ENCODE assay signal across 8 mouse cellular contexts in the genomic region with DNA sequence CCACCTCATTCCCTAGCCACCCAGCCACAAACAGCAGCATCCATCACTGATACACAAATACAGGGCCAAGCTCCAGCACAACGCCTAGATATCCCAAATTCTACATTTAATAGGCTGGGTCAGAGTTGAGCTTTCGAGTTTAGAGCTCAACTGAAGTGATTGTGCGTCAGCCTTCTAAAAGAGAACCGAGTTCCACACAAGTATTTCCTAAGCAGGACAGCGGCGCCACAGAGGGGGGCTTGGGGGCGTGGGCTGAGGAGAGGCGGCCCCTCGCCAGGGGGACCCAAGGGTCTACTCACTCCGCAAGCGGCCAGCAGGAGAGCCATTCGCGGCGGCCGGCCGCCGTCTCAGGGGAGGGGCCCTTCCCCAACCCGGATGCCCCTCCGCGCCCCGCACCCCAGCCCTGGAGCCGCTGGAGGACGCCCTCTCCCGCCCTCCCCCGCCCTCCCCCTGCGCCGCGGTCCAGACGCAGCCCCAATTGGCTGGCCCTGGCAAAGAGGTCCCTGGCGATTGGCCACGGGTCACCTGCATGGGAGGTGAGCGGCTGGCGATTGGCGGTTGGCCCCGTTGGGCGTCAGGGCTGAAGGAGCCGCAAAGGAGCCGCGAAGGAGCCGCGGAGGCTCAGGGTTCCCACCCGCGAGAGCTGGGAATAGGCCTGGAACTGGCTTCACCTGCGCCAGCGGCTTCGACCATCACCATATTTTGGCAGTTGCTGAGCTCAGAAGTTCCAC.
DNase-seq lines count a peak whose midpoint lies in the region; ATAC-seq and TF ChIP-seq lines count a peak whose summit lies in the region.

No protein-coding gene starts in this region.

- H3K27me3 ChIP-seq in C2C12 (ENCODE audit: control insufficient read depth, insufficient read depth, insufficient read length) (no peaks in the 10 kb centered on the region), myocyte (ENCODE audit: control insufficient read depth, insufficient read depth, insufficient read length) (no peaks in the 10 kb centered on the region)
- no peaks in the 10 kb centered on the region for H3K27me3 ChIP-seq in erythroblast, embryonic 14.5 days (ENCODE audit: control insufficient read depth)
- no peaks in the 10 kb centered on the region for H3K27me3 ChIP-seq in heart, embryonic 11.5 days (ENCODE audit: control insufficient read depth, insufficient read depth, low read length)
- H3K27me3 ChIP-seq in kidney, embryonic 16.5 days (ENCODE audit: insufficient read depth, low read length) = no peaks in the 10 kb centered on the region
- H3K27me3 ChIP-seq in liver, adult 2 months (ENCODE audit: control insufficient read depth, insufficient read depth, low read length) = no peaks in the 10 kb centered on the region
- H3K27me3 ChIP-seq in splenic B cell, adult 2 months (ENCODE audit: control insufficient read depth, insufficient read depth, low read length, poor library complexity, severe bottlenecking) = no peaks in the 10 kb centered on the region

- peaks cover 31% of the 10 kb centered on the region for H3K4me1 ChIP-seq in erythroblast, embryonic 14.5 days (ENCODE audit: control insufficient read depth)
- peaks cover 14% of the 10 kb centered on the region; the same call in 1 of the 2 replicates for H3K4me1 ChIP-seq in heart, embryonic 11.5 days (ENCODE audit: control insufficient read depth, insufficient read depth, low read length)
- peaks cover 20% of the 10 kb centered on the region for H3K4me1 ChIP-seq in kidney, embryonic 16.5 days (ENCODE audit: insufficient read depth, low read length)
- H3K4me1 ChIP-seq in liver, adult 2 months (ENCODE audit: control insufficient read depth, insufficient read depth, low read length) = peaks cover 28% of the 10 kb centered on the region

- H3K79me2 ChIP-seq in C2C12 (ENCODE audit: control insufficient read depth, insufficient read depth) (peaks cover 50% of the 10 kb centered on the region), myocyte (ENCODE audit: control insufficient read depth, insufficient read depth) (peaks cover 51% of the 10 kb centered on the region)
- H3K79me2 ChIP-seq in liver, adult 2 months (ENCODE audit: control insufficient read depth, insufficient read depth, low read length) = peaks cover 19% of the 10 kb centered on the region; the same call in 1 of the 2 replicates

- peak overlapping the region; percentile 86 for H3K27ac ChIP-seq in heart, embryonic 11.5 days (ENCODE audit: low read depth, low read length)
- peak overlapping the region; percentile 88 for H3K27ac ChIP-seq in kidney, embryonic 16.5 days (ENCODE audit: low read length)
- peak overlapping the region; percentile 99 for H3K27ac ChIP-seq in liver, adult 2 months (replicated peaks; ENCODE audit: insufficient read depth, low read depth, low read length)

- TF ChIP-seq CTCF in C2C12 (IDR thresholded peaks at IDR 0.05; ENCODE audit: control insufficient read depth, insufficient read depth, insufficient read length) = no peak
- TF ChIP-seq CTCF in brain, embryonic 14.5 days (IDR thresholded peaks at IDR 0.05; ENCODE audit: borderline replicate concordance, extremely low read depth, insufficient read depth, insufficient read length) = 0 out of 2 replicates have a peak, but pooled peaks have one; percentile 0
- TF ChIP-seq CTCF in liver, adult 2 months (IDR thresholded peaks at IDR 0.05; ENCODE audit: low read depth, low read length) = no peak

- peak overlapping the region; percentile 84 for H3K4me2 ChIP-seq in heart, embryonic 11.5 days
- H3K4me2 ChIP-seq in kidney, embryonic 16.5 days (replicated peaks; ENCODE audit: low read depth, low read length) = peak overlapping the region; percentile 69
- H3K4me2 ChIP-seq in myocyte (ENCODE audit: low read depth) = peak overlapping the region; percentile 97

- peaks cover 35% of the 10 kb centered on the region for H3K79me3 ChIP-seq in C2C12 (ENCODE audit: low read depth)

- H3ac ChIP-seq in C2C12 (ENCODE audit: control insufficient read depth, insufficient read length, low read depth) (peak overlapping the region; percentile 76), myocyte (ENCODE audit: control insufficient read depth, insufficient read length) (peak overlapping the region; percentile 48)

- ATAC-seq in heart, embryonic 11.5 days (replicated peaks; ENCODE audit: insufficient number of reproducible peaks, low FRiP score, low TSS enrichment) = peak; percentile 99
- peak; percentile 99 for ATAC-seq in kidney, embryonic 16.5 days (ENCODE audit: low FRiP score, low TSS enrichment)

- peak; percentile 95 for DNase-seq in brain, embryonic 14.5 days (ENCODE audit: low read depth)
- peak; percentile 74 for DNase-seq in liver, adult 2 months (ENCODE audit: extremely low read depth, low read depth, low spot score)
- peak; percentile 93 for DNase-seq in splenic B cell, adult 2 months (ENCODE audit: low read depth, low spot score)

- peak overlapping the region; percentile 45 for H3K4me3 ChIP-seq in C2C12 (ENCODE audit: insufficient read depth, poor library complexity, severe bottlenecking)
- H3K4me3 ChIP-seq in erythroblast, embryonic 14.5 days (replicated peaks) = peak overlapping the region; percentile 83
- H3K4me3 ChIP-seq in heart, embryonic 11.5 days (ENCODE audit: low read depth, low read length) = peak overlapping the region; percentile 51
- H3K4me3 ChIP-seq in kidney, embryonic 16.5 days (ENCODE audit: low read length) = peak overlapping the region; percentile 66
- peak overlapping the region; percentile 99 for H3K4me3 ChIP-seq in liver, adult 2 months (ENCODE audit: insufficient read depth, low read depth, low read length)
- H3K4me3 ChIP-seq in myocyte = peak overlapping the region; percentile 55

- H3K36me3 ChIP-seq in C2C12 (ENCODE audit: control insufficient read depth, insufficient read depth) = no peaks in the 10 kb centered on the region
- no peaks in the 10 kb centered on the region for H3K36me3 ChIP-seq in erythroblast, embryonic 14.5 days (ENCODE audit: control insufficient read depth)
- H3K36me3 ChIP-seq in heart, embryonic 11.5 days (ENCODE audit: control insufficient read depth, insufficient read depth, low read length) = no peaks in the 10 kb centered on the region
- no peaks in the 10 kb centered on the region for H3K36me3 ChIP-seq in kidney, embryonic 16.5 days (ENCODE audit: insufficient read depth, low read length)
- peaks cover 2% of the 10 kb centered on the region; the same call in 1 of the 2 replicates for H3K36me3 ChIP-seq in liver, adult 2 months (ENCODE audit: control insufficient read depth, insufficient read depth, low read length)
- no peaks in the 10 kb centered on the region for H3K36me3 ChIP-seq in myocyte (ENCODE audit: control insufficient read depth, insufficient read depth)
- H3K36me3 ChIP-seq in splenic B cell, adult 2 months (ENCODE audit: control insufficient read depth, insufficient read depth, low read length, poor library complexity, severe bottlenecking) = no peaks in the 10 kb centered on the region

- TF ChIP-seq POLR2A in brain, embryonic 14.5 days (IDR thresholded peaks at IDR 0.05; ENCODE audit: borderline replicate concordance, extremely low read depth, insufficient read depth, insufficient read length, poor library complexity, severe bottlenecking) = no peak
- peak; percentile 68; the same call in 1 of the 2 replicates for TF ChIP-seq POLR2A in liver, adult 2 months (IDR thresholded peaks at IDR 0.05; ENCODE audit: extremely low read depth, insufficient read depth, low read length)
- peak; percentile 48 for TF ChIP-seq POLR2A in myocyte (IDR thresholded peaks at IDR 0.05; ENCODE audit: insufficient read length, low read depth)

- WGBS in heart, embryonic 11.5 days (ENCODE audit: insufficient replicate concordance) = under 1% methylated on average over 38 of the region's 46 CpGs
- WGBS in kidney, embryonic 16.5 days = under 1% methylated on average over 34 of the region's 46 CpGs
- under 1% methylated on average over 46 of the region's 46 CpGs for WGBS in liver, adult 2 months

- peak overlapping the region; percentile 83 for H3K9ac ChIP-seq in heart, embryonic 11.5 days (ENCODE audit: low read depth, low read length)
- peak overlapping the region; percentile 81 for H3K9ac ChIP-seq in kidney, embryonic 16.5 days (replicated peaks; ENCODE audit: low read length)
- H3K9ac ChIP-seq in liver, adult 2 months (ENCODE audit: low read depth, low read length) = peak overlapping the region; percentile 98

- H3K9me3 ChIP-seq in erythroblast, embryonic 14.5 days (ENCODE audit: control insufficient read depth, low read length) = no peaks in the 10 kb centered on the region
- H3K9me3 ChIP-seq in heart, embryonic 11.5 days (replicated peaks; ENCODE audit: control insufficient read depth, low read length) = no peaks in the 10 kb centered on the region
- no peaks in the 10 kb centered on the region for H3K9me3 ChIP-seq in kidney, embryonic 16.5 days (ENCODE audit: low read length)

TF ChIP-seq in C2C12, 6 proteins besides CTCF, POLR2A, EP300 and RAD21:
- TF ChIP-seq CEBPB (IDR thresholded peaks at IDR 0.05; ENCODE audit: low read depth) (no peak), MYOD1 (IDR thresholded peaks at IDR 0.05; ENCODE audit: control insufficient read depth, insufficient read length, low read depth) (no peak), FOSL1 (IDR thresholded peaks at IDR 0.05; ENCODE audit: insufficient read depth, low read length, poor library complexity, severe bottlenecking) (no peak), MYOG (IDR thresholded peaks at IDR 0.05; ENCODE audit: control insufficient read depth, extremely low read depth, insufficient read length) (no peak), MAX (IDR thresholded peaks at IDR 0.05) (no peak), USF1 (IDR thresholded peaks at IDR 0.05; ENCODE audit: low read depth) (no peak)

TF ChIP-seq in myocyte, 11 proteins besides CTCF, POLR2A, EP300 and RAD21:
- no peak for TF ChIP-seq SRF (IDR thresholded peaks at IDR 0.05; ENCODE audit: control insufficient read depth, insufficient read length, low read depth)
- TF ChIP-seq MYOD1 (IDR thresholded peaks at IDR 0.05; ENCODE audit: control insufficient read depth in 1 of 3, insufficient read length in 2 of 3, low read depth in 2 of 3) = no peak
- TF ChIP-seq TCF12 (IDR thresholded peaks at IDR 0.05; ENCODE audit: insufficient read depth, poor library complexity, severe bottlenecking) = no peak
- no peak for TF ChIP-seq REST (IDR thresholded peaks at IDR 0.05; ENCODE audit: insufficient read depth, insufficient read length)
- TF ChIP-seq MAX (IDR thresholded peaks at IDR 0.05; ENCODE audit: low read depth) = no peak
- TF ChIP-seq MYOG (IDR thresholded peaks at IDR 0.05; ENCODE audit: control insufficient read depth in 1 of 3, insufficient read depth in 1 of 3, insufficient read length in 2 of 3, low read depth in 2 of 3) = no peak
- no peak for TF ChIP-seq CEBPB (IDR thresholded peaks at IDR 0.05; ENCODE audit: insufficient read depth, poor library complexity, severe bottlenecking)
- TF ChIP-seq POLR2AphosphoS2 (IDR thresholded peaks at IDR 0.05; ENCODE audit: insufficient read length, low read depth) = peak; percentile 59
- no peak for TF ChIP-seq USF1 (IDR thresholded peaks at IDR 0.05; ENCODE audit: low read depth)
TF ChIP-seq in myocyte: peak in this region for 1.

Comparison
In these comparisons a context has a peak if more than half of its experiments do, and no peak if none do; other contexts are left out.
1. Peak in every context shown above with its lines: DNase-seq, ATAC-seq, H3K4me3 ChIP-seq and H3K27ac ChIP-seq.
2. H3K4me3 ChIP-seq: peak in every context shown above with its lines; median percentile 99 in liver, adult 2 months; 83 in erythroblast, embryonic 14.5 days; 66 in kidney, embryonic 16.5 days; 55 in myocyte; 51 in heart, embryonic 11.5 days; 45 in C2C12.